Mouse (Mus musculus) cerebellum, adult 9-10 months (tissue): ENCODE measurements around the gene Nipbl.
"Not testable (repeated sequence)": the region's sequence is repeated elsewhere in the genome, so short reads cannot be mapped to it uniquely, and the experiment has no call there.

ENCODE experiments used
- DNase-seq: peaks from one replicate; pipeline ENCODE4 v3.0.0; 2022

Nipbl gene

GRCm38 (mm10) chr15:8282155-8282554 lies 162.1 kb downstream of the Nipbl start:
- DNase-seq, result peak; percentile 15

- DNase-seq, result peak; percentile 46
Measured at GRCm38 (mm10) chr15:8281701-8282100, 162.6 kb downstream of the Nipbl start.

GRCm38 (mm10) chr15:8279929-8280610 lies 164.2 kb downstream of the Nipbl start:
- peak; percentile 11 for DNase-seq

- no peak for DNase-seq
Measured at GRCm38 (mm10) chr15:8279320-8279779, 164.9 kb downstream of the Nipbl start.

- not testable (repeated sequence) for DNase-seq
Measured at GRCm38 (mm10) chr15:8277916-8278315, 166.3 kb downstream of the Nipbl start.

- no peak for DNase-seq
Measured at GRCm38 (mm10) chr15:8271952-8272351, 172.3 kb downstream of the Nipbl start.

- DNase-seq, result no peak
Measured at GRCm38 (mm10) chr15:8268231-8268630, 176.0 kb downstream of the Nipbl start.

GRCm38 (mm10) chr15:8267211-8267610 lies 177.1 kb downstream of the Nipbl start:
- DNase-seq, result no peak

- no peak for DNase-seq
Measured at GRCm38 (mm10) chr15:8265946-8266345, 178.3 kb downstream of the Nipbl start.
